Mouse (Mus musculus) embryonic fibroblast, embryonic 13.5 days (primary cell): Measurements from ENCODE around the gene Gm16253.

ENCODE experiments used
- CTCF ChIP-seq: IDR thresholded peaks from 2 replicates; pipeline ENCODE4 v1.5.1; 2011; ENCODE audit warnings: mild to moderate bottlenecking, control low read depth, low read length, moderate library complexity, borderline replicate concordance; ENCODE audit not compliant: insufficient read depth
- POLR2A ChIP-seq: IDR thresholded peaks from 2 replicates; pipeline ENCODE4 v1.6.1; 2011; ENCODE audit warnings: low read depth, mild to moderate bottlenecking, control low read depth, low read length, moderate library complexity

- peak; percentile 76 for TF ChIP-seq POLR2A
- TF ChIP-seq CTCF, result no peak
Measured at GRCm38 (mm10) chr3:96593790-96594560, 17.2 kb downstream of the Gm16253 start, which contains the start of gene Polr3gl.
